Mouse (Mus musculus): ENCODE measurements around the gene Pard6b.

GRCm38 (mm10) chr2:168085621-168086265 lies 4.9 kb downstream of the Pard6b start:
- TF ChIP-seq CTCF (IDR thresholded peaks at IDR 0.05) (no peak), EP300 (IDR thresholded peaks at IDR 0.05) (peak; percentile 60)
